Mouse (Mus musculus): ENCODE data around the gene Ankrd54.

GRCm38 (mm10) chr15:79068416-79068815 is 5.7 kb upstream of the Ankrd54 start:
- TF ChIP-seq CTCF (IDR thresholded peaks at IDR 0.05) = no peak
- no peak for TF ChIP-seq EP300 (IDR thresholded peaks at IDR 0.05)

Data from lung, postnatal 0 days (tissue).